Mouse (Mus musculus) spleen, postnatal 36 days (tissue): ENCODE data around the gene C1ql2.

Experiments
- DNase-seq, 2 experiments: peaks; one replicate each; pipeline ENCODE4 v3.0.0; 2022; ENCODE audit warnings: low spot score in 2 of 2, mixed read lengths in 1 of 2

The C1ql2 gene

DNA sequence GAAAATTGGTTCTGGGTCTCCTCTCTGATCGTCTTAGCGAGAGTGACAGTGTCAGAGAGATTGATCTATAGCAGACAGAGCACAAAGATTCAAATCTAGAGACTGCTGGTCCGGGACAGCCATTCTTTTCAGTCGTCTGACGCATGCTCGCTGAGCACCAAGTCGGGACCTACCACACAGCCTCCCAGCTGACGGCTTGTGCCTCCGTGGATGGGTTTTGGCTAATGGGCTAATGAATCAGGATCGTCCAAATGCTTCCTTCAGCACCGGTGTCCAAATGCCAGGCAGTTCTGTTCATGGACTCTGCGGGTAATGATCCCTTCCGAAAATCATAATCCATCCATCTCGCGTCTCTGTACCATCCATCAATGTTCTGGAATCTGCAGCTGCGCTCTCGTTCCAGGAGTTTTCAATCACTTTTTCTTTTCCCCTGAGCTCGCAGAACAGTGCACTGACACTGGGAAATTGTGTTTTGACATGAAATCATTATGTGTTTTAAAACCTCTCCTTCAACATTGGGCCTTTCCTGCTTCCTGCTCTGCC, 44.7 kb downstream of the C1ql2 start:
- no peak for DNase-seq

DNA sequence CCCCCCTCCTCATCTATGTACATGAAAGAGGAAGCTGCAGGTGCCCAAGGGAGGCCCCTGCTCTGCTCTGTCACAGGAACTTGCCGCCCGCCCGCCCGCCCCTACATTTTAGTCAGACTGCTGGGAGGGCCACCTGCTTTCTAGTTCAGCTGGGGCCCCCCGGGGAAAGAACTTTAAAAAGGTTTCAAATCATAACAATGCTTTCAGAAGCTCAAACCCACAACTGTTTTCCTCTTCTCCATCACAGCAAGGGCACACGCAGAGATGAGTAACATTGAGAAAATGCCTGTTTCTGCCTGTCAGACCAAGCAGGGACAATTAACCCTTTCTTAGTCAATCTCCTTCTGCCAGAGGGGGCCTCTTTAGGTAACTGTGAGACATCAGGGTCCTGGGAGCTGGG, 49.4 kb downstream of the C1ql2 start:
- DNase-seq: peak; percentile 62 to 69

DNA sequence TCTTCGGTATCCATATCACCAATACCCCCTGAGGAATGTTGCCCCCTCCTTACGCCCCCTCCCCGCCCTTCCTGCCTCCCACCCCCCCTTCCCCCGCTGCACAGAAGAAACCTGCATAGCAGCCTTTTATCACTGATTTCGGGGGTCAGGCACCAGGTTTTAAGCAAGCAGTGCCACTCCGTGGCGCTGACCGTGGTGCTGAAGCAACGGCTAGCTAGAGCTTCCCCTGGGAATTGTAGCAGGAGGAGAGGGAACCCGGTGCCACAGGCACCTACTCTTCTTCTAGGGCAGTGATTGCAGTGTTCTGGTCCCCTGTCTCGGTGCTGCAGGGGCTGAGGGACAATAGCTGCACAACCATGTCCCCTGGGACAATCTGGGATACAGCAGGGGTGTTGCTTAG, 50.0 kb downstream of the C1ql2 start:
- DNase-seq: peak; percentile 48 to 51
